In the genomic region with DNA sequence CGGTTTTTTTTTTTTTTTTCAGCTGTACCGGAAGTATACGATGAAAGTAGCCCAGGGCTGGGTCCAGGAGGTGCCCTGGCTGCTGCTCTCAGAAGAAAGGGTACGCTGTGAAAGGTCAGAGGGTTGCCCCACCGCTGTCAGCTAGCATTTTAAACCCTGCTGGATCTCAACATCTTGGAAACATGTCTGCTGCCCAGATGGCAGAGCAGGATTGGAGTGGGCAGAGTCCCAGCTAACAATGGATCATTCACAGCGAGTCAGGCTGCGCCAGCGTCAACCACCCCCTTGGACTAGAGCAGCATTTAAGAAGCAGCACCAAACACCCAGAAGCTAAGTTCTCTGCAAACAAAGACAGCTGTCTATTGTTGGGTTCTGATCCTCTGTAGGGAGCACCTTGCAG, we compare ENCODE assay signal across 9 mouse cellular contexts. TPM values are rescaled to one million over a fixed set of nuclear protein-coding genes. Genes with fewer than 3 reads are reported as not detected.
DNase-seq lines count a peak whose midpoint lies in the region; ATAC-seq lines count a peak whose summit lies in the region.
"Had no signal": no experiment of that assay in that cellular context is flagged by ENCODE, and none has a peak within 500 bp of the region (broad histone marks: within the 10 kb centered on the region; RNA-seq: fewer than 3 reads in every experiment).

No protein-coding gene starts in this region.

- no peak overlapping the region for H3K9ac ChIP-seq in hindbrain, embryonic 15.5 days
- H3K9ac ChIP-seq in limb, embryonic 13.5 days = no peak overlapping the region

- DNase-seq in heart, embryonic 10.5 days (ENCODE audit: low spot score) = no peak
- no peak for DNase-seq in heart, postnatal 25 days (ENCODE audit: low spot score)
- DNase-seq in embryo, embryonic 9.5 days (ENCODE audit: extremely low spot score) = peak; percentile 64
- peak; percentile 33 for DNase-seq in right cerebral cortex, postnatal 4 days
- DNase-seq in testis, postnatal 14 days (ENCODE audit: low spot score) = no peak
- DNase-seq in thymus, postnatal 0 days (ENCODE audit: low spot score) = no peak

- ATAC-seq in hindbrain, embryonic 15.5 days (ENCODE audit: low FRiP score, low read depth) = peak; percentile 83
- no peak for ATAC-seq in limb, embryonic 13.5 days (ENCODE audit: low FRiP score, low read depth)

- peak overlapping the region; percentile 84 for H3K27ac ChIP-seq in heart, embryonic 10.5 days
- H3K27ac ChIP-seq in hindbrain, embryonic 15.5 days (replicated peaks) = peak overlapping the region; percentile 86
- H3K27ac ChIP-seq in limb, embryonic 13.5 days = peak overlapping the region; percentile 75; the same call in 1 of the 2 replicates

- intact Hi-C loops in heart, postnatal 25 days (cut with DNase I) = no loop called here

- no peak overlapping the region for H3K4me3 ChIP-seq in heart, embryonic 10.5 days
- no peak overlapping the region for H3K4me3 ChIP-seq in hindbrain, embryonic 15.5 days
- peak overlapping the region; percentile 12; the same call in 1 of the 2 replicates for H3K4me3 ChIP-seq in limb, embryonic 13.5 days

- H3K4me2 ChIP-seq in hindbrain, embryonic 15.5 days = peak overlapping the region; percentile 47
- peak overlapping the region; percentile 54 for H3K4me2 ChIP-seq in limb, embryonic 13.5 days (replicated peaks)

- no peaks in the 10 kb centered on the region for H3K36me3 ChIP-seq in heart, embryonic 10.5 days
- H3K36me3 ChIP-seq in hindbrain, embryonic 15.5 days = no peaks in the 10 kb centered on the region
- H3K36me3 ChIP-seq in limb, embryonic 13.5 days = no peaks in the 10 kb centered on the region

- H3K9me3 ChIP-seq in heart, embryonic 10.5 days = no peaks in the 10 kb centered on the region
- no peaks in the 10 kb centered on the region for H3K9me3 ChIP-seq in hindbrain, embryonic 15.5 days
- no peaks in the 10 kb centered on the region for H3K9me3 ChIP-seq in limb, embryonic 13.5 days

- 53% methylated on average over 8 of the region's 8 CpGs for WGBS in heart, embryonic 10.5 days
- 7% methylated on average over 8 of the region's 8 CpGs for WGBS in hindbrain, embryonic 15.5 days
- WGBS in limb, embryonic 13.5 days = 15% methylated on average over 8 of the region's 8 CpGs

- H3K4me1 ChIP-seq in heart, embryonic 10.5 days = peaks cover 32% of the 10 kb centered on the region
- H3K4me1 ChIP-seq in hindbrain, embryonic 15.5 days (replicated peaks) = peaks cover 24% of the 10 kb centered on the region
- H3K4me1 ChIP-seq in limb, embryonic 13.5 days = peaks cover 29% of the 10 kb centered on the region

- no peaks in the 10 kb centered on the region for H3K27me3 ChIP-seq in heart, embryonic 10.5 days (ENCODE audit: insufficient read depth, poor library complexity, severe bottlenecking)
- H3K27me3 ChIP-seq in hindbrain, embryonic 15.5 days = no peaks in the 10 kb centered on the region
- no peaks in the 10 kb centered on the region for H3K27me3 ChIP-seq in limb, embryonic 13.5 days

RNA-seq across cellular contexts. Expression of gene Ttc30a1, which starts 48.3 kb away (rescaled TPM):
- polyA plus RNA-seq in heart, embryonic 10.5 days (2016; fragmentation: Nextera tagmentation; extraction: Ambion mirVana) = 7.0 and 7.4 TPM in 2 replicates
- total RNA-seq in heart, postnatal 25 days (2021) = 1 to 10 TPM; 3.0 to 3.2 TPM
- polyA plus RNA-seq in hindbrain, embryonic 15.5 days (2015; fragmentation: Nextera tagmentation; extraction: Ambion mirVana) = 7.3 and 8.0 TPM in 2 replicates
- 8.4 and 9.3 TPM in 2 replicates for polyA plus RNA-seq in limb, embryonic 13.5 days (2015; fragmentation: Nextera tagmentation; extraction: Ambion mirVana)
- polyA plus RNA-seq in thymus, postnatal 0 days (2015; fragmentation: Nextera tagmentation; extraction: Ambion mirVana) = 4.1 and 4.7 TPM in 2 replicates

RNA-seq across cellular contexts. Expression of gene Ttc30a2, which starts 52.1 kb away (rescaled TPM):
- 0.60 and 0.64 TPM in 2 replicates for polyA plus RNA-seq in heart, embryonic 10.5 days (2016; fragmentation: Nextera tagmentation; extraction: Ambion mirVana)
- 1 to 10 TPM; 1.7 to 1.9 TPM for total RNA-seq in heart, postnatal 25 days (2021)
- polyA plus RNA-seq in hindbrain, embryonic 15.5 days (2015; fragmentation: Nextera tagmentation; extraction: Ambion mirVana) = 0.77 and 0.85 TPM in 2 replicates
- polyA plus RNA-seq in limb, embryonic 13.5 days (2015; fragmentation: Nextera tagmentation; extraction: Ambion mirVana) = 0.37 and 0.42 TPM in 2 replicates
- polyA plus RNA-seq in thymus, postnatal 0 days (2015; fragmentation: Nextera tagmentation; extraction: Ambion mirVana) = 0.22 and 0.34 TPM in 2 replicates
- total RNA-seq: common myeloid progenitor, adult 5-6 weeks had no signal

Comparison
In these comparisons a context has a peak if more than half of its experiments do, and no peak if none do; other contexts are left out.
1. DNase-seq: peak in embryo, embryonic 9.5 days (single experiment) and right cerebral cortex, postnatal 4 days (single experiment); none in heart, embryonic 10.5 days (single experiment), heart, postnatal 25 days (single experiment), testis, postnatal 14 days (single experiment) and thymus, postnatal 0 days (single experiment).
2. Peak in every context shown above with its lines, with median percentiles within 50 percentile points of each other: H3K27ac ChIP-seq.